Mouse (Mus musculus) frontal cortex, postnatal 25 days (tissue): ENCODE results near the gene Gm853.
"Not testable (repeated sequence)": the region's sequence is repeated elsewhere in the genome, so short reads cannot be mapped to it uniquely, and the experiment has no call there.

ENCODE experiments used
- DNase-seq, 2 experiments: peaks; one replicate each; pipeline ENCODE4 v3.0.0; 2022; ENCODE audit warnings: low spot score in 2 of 2

Gene Gm853

GRCm38 (mm10) chr4:130222179-130222578 is at the start of gene Gm853:
Gm853 (minus strand) TSS chr4:130222401.
- no peak for DNase-seq

GRCm38 (mm10) chr4:130270611-130271347 is 48.6 kb upstream of the Gm853 start:
- no peak for DNase-seq

DNA sequence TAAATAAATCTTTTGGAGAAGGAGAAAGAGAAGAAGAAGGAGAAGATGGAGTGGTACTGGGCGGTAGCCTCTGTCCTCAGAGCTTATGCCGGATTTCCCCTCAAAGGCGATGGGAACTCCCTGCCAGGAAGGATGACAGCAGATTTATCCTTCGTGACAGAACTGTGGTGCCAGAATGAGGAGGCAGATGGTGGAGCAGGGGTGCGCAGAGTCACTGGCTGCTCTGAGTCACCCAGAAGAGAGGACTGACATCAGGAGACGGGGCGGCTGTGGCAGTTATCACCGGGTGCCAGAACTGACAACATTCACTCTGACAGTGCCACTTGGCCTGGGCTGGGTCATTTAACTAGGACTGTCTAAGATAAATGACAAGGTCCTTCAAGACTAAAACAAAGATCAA is 47.9 kb upstream of the Gm853 start:
- peak; percentile 33 to 57 for DNase-seq

- no peak for DNase-seq
Measured at GRCm38 (mm10) chr4:130268736-130269135, 46.5 kb upstream of the Gm853 start.

DNA sequence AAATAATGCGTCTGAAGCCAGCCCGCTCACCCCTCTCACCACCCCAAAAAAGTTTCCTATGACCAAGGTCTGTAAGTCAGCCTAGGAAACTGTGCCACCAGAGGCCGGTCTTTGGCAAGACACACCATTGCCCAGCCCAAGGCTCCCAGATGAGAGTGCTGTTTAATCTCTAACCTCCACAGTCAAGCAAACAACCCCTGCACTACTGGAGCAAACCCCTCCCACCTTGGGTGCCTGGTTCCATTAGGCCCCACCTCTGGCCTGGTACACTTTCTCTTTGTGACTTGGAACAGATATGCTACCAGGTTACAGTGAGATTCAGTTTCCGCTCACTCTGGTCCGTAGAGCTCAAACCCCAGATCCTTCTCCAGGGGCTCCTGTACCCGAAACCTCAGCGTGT is 44.9 kb upstream of the Gm853 start:
- no peak for DNase-seq

- no peak for DNase-seq
Measured at GRCm38 (mm10) chr4:130266601-130267000, 44.4 kb upstream of the Gm853 start.

GRCm38 (mm10) chr4:130264698-130265349 is 42.6 kb upstream of the Gm853 start:
- peak; percentile 52 to 60 for DNase-seq

GRCm38 (mm10) chr4:130264131-130264530 is 41.9 kb upstream of the Gm853 start:
- DNase-seq: no peak

GRCm38 (mm10) chr4:130260406-130260805 is 38.2 kb upstream of the Gm853 start:
- DNase-seq: no peak

- DNase-seq: no peak
Measured at GRCm38 (mm10) chr4:130252441-130253157, 30.4 kb upstream of the Gm853 start.

- no peak for DNase-seq
Measured at GRCm38 (mm10) chr4:130251763-130252162, 29.6 kb upstream of the Gm853 start.

DNA sequence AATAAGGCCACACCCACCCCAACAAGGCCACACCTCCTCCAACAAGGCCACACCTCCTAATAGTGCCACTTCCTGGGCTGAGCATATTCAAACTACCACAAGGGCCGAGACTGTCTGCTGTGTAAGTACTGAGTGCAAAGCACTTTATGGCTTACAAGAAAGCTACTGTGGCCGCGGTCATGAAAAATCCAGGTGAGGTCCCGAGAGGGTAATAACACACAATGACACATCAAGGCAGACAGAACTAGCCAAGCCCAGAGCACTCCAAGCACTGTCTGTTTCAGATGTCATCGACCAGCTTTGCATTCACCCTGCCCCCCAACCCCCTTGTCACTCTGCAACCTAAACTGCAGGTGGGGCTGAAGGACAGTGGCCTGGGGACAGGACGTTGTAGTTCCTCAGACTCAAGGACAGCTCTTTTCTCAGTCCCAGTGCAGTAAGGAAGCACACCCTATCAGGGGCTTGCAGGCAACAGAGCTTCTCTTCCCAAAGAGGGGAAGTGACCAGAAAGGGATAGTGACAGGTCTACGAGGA is 29.0 kb upstream of the Gm853 start:
- DNase-seq: no peak

DNA sequence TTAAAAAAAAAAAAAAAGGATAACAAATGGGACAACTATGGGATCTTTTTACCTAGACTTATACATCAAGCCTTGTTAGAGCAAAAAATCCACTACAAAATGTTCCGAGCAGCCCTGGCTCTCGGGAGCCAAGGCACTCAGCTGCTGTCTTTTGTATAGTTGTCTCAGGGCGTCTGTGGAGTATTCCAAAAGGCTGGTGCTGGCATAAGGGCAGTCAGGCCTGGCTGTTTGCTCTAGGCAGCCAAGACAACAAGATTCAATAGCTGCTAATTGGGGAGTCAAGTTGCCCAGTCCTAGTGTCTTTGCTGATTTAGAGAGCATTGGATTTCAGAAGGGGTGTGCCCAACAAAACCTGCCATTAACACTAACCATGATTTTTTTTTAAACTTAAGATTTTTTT is 26.4 kb upstream of the Gm853 start:
- no peak for DNase-seq

GRCm38 (mm10) chr4:130246132-130246531 is 23.9 kb upstream of the Gm853 start:
- peak; percentile 42 to 51 for DNase-seq

GRCm38 (mm10) chr4:130244749-130245148 is 22.5 kb upstream of the Gm853 start:
- no peak for DNase-seq

DNA sequence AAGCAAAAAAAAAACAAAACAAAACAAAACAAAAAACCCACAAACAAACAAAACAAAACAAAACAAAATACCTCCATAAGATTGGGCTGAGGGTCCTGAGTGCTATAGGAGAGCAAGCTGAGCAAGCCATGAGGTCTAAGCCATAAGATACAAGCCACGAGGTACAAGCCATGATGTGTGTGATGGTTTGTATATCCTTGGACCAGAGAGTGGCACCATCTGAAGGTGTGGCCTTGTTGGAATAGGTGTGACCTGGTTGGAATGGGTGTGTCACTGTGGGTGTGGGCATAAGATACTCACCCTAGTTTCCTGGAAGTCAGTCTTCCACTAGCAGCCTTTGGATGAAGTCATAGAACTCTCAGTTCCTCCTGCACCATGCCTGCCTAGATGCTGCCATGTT is 21.4 kb upstream of the Gm853 start:
- DNase-seq: not testable (repeated sequence)

GRCm38 (mm10) chr4:130242956-130243355 is 20.8 kb upstream of the Gm853 start:
- no peak for DNase-seq

DNA sequence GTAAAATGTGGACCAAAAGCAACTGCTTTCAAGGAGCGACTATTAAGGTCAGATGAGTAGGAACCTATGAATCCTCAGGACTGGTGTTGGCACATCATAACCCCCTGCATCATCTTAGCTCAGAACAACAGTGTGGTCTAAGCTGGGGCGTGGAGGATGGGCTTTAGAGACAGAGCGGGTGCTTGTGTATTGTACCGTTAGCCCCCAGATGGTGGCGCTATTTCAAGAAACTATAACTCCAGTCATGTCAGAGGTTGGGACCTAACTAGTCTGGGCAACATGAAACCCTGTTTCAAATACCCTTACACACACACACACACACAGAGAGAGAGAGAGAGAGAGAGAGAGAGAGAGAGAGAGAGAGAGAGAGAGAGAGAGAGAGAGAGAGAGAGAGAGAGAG is 18.5 kb upstream of the Gm853 start:
- DNase-seq: no peak

DNA sequence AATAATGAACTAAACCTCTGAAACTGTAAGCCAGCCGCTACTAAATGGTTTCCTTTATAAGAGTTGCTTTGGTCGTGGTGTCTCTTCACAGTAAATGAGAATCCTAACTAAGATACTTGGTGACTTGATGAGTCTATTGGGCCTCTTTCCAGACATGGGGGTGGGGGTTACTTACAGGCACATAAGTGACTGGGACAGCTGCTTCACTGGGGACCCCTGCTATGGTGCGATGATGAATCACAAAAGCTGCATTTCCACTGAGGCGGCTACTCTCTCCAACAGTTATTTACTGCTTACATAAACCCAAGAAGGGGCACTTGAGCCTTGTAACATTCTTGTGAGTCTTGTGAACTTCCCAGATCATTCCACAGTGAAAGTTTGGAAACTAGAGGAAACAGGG is 15.4 kb upstream of the Gm853 start:
- no peak for DNase-seq

DNA sequence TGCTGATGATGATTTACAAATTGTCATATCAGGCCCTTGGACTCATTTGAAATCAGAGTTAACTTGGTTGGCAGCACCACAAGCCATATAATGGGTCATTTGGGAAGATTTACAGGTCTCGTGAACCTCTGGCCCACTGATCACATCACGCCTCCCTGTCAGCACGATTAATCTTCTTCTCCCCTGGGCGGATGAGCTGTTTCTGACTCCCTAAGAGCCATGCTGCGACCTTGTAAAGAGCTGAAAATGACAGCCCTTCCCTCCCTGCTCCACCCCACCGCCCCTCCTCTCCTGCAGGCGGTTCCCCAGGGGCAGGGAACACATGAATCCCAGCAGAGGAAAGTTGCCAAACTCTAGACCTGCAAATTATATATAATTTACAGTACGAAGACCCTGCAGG is 14.2 kb upstream of the Gm853 start:
- DNase-seq: no peak

DNA sequence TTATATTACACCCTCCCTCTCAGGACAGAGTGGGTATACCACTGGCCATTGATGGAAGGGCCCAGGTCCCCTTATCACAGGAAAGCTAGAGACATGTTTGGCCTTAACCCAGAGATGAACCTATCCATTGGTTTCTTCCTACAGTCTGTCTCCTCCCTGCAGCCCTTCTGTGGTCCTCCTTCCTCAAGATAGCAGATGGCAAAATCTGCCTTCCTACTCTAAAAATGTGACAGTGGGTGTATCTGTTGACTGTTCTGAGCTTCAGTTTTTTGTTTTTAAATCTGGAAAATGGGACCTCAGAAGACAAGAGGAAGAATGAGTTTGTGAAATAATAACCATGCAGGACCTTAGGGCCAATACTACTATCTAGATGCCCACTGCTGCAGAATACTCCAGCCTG is 1.9 kb upstream of the Gm853 start:
- no peak for DNase-seq

GRCm38 (mm10) chr4:130220176-130220575 is 2.0 kb downstream of the Gm853 start:
- no peak for DNase-seq

- DNase-seq: no peak
Measured at GRCm38 (mm10) chr4:130215392-130215791, 6.8 kb downstream of the Gm853 start.
